Mouse (Mus musculus): Measurements from ENCODE around the gene Bcl2l15.

Bcl2l15 gene

DNA sequence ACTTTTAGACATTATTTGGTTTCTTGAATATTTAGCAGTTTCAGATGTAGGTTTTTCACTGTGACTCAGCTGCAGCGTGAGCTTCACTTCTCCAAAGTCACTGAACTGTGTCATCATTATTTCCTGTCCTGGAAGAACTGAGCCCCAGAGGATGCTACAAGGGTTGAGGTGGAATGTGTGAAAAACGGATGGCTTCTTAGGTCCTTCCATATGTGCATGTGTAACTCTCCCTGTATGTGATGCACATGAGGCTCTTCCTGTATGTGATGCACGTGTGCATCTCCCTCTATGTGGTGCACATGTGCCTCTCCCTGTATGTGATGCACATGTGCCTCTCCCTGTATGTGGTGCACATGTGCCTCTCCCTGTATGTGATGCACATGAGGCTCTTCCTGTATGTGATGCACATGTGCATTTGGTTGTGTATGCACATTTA lies 40.3 kb downstream of the Bcl2l15 start:
- DNase-seq = no peak

DNA sequence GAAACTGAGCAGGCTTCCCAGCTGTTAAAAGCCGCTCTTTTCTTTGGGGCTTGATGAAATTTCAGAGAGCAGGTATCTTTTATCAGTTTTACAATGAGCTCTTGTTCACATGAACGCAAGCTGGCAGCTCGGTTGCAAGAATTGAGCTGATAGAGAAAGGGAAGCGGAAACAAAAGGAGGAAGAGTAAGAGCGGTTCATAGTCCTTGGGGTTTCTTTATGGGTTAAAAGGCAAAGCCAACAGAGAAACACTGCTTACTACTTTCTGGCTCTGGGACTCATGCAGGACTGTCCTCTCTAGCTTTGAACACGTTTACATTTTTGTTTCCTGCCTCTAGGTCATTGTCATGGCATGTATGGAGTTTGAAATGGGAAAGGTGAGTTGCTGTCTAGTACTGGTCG lies 41.9 kb downstream of the Bcl2l15 start:
- DNase-seq = no peak

DNA sequence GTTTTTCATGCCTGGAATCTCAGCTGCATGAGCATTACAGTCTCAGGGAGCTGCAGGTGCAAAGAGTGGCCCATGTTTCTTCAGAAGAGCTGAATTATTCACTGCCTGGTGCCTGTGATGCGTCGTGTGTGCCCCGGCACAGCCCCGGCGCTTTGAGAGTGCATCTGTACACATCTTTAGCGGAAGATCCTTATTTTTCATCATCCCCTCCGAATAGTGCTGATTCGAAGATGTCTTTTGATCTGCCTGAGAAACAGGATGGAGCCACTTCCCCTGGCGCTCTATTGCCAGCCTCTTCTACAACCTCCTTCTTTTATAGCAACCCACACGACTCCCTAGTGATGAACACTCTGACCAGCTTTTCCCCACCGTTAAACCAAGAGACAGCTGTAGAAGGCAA lies 53.5 kb downstream of the Bcl2l15 start:
- DNase-seq = peak; percentile 2

- peak; percentile 42 for DNase-seq
Observed at GRCm38 (mm10) chr3:103887581-103887980, 55.2 kb downstream of the Bcl2l15 start.

DNA sequence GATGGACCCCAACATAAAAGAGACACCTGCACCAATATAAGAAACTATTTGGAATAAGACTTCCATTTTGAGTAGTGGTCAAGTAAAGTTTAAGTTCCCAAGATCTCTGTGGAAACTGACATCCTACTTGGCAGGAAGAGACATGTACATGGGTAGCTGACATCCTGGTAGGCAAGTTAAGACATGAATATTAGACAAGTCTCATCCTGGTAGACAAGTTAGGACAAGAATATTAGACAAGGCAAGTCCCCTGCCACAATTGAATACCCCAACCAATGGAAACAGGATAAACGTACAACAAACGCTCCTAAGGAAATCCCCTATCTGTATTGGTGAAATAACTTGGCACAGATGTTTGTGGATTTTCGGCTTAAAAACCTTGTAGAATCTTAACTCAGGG lies 61.0 kb downstream of the Bcl2l15 start:
- DNase-seq = no peak

Data from right cerebral cortex, adult 18-20 months (tissue).